Mouse (Mus musculus) c-Kit-positive CD71-positive TER-119-positive erythroid progenitor cells, embryonic 14.5 days (primary cell): ENCODE data around the gene Atf1.

ENCODE experiments used
- DNase-seq: peaks from one replicate; pipeline ENCODE4 v3.0.0-alpha.2; 2013; ENCODE audit warnings: low spot score

Atf1 gene

DNA sequence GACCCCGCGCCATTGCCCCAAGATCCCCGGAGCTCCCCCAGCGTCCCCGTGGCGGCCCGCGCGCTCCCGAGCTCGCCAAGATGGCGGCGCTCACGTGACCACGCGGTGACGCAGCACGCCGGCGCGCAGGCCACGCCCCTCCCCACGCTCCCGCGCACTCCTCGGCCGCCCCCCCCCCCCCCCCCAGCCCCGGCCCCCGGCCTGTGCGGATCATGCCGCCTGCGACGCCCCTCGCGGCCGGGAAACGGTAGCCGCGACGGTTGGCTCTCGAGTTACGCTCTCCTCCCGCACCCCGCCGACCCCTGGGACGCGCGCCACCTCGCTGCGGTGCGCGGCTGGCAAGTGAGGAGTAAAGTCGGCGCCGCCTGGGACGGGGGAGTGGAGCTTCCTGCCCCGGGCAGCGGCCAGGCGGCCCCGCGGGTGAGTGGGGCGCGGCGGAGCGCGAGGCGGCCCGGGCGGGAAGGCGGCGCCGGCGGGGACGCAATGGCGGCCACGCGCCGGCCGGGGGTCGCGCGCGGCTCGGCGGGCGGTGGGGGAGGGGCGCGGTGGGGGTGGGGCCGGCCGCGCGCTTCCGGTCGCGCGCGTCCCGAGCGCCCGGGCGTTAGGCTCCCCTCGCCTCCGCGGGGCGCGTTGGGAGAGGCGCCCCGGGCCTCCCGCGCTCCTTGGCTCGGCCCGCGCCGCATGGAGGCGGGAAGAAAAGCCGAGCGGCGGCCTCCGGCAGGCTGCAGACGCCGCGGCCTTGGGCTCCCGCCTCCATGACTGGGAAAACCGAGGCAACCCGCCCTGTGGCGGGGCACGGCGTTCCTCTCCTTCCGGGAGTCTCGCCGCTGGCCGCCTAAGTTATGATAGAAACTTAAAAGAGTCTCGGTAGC lies at the start of gene Atf1:
TSS of gene Atf1 (plus strand) at position 157 of the 872 bp plus-strand sequence.
- DNase-seq: peak; percentile 88

DNA sequence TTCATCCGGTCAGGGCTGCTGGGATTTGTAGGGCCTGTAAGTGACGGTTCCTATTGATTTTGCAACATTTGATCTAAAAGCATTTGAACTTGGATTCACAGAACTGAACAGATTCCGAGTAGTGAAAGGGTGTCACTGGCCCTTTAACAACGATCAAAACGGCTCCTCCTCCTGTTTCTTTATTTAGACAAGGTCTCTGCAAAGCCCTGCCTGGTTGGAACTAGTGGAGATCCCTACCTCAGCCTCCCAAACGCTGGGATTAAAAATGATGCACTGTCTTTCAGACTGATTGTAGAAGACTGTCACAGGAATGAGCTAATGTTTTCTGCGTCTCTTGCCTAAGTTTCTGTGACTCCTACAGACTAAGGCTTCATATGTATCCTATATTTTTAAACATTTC lies 49.1 kb upstream of the Atf1 start:
- no peak for DNase-seq

DNA sequence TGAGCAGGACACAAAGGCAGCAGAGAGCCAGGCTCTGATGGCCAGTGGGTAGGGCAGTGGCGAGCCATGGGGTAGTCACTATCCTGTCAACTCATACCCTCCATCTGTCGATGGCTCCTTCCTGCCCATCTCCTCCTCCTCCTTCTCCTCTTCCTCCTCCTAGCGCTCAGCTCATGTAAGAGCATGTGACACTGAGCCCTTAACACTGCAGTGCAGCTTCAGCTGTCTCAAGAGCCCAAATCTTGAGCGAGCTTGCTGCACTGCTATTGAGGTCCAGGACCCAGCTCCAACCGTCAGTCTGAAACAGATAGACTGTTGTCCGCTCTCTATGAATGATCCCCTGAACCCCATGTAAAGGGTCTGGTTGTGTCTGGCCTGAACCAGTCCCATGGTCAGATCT lies 47.9 kb upstream of the Atf1 start:
- no peak for DNase-seq

DNA sequence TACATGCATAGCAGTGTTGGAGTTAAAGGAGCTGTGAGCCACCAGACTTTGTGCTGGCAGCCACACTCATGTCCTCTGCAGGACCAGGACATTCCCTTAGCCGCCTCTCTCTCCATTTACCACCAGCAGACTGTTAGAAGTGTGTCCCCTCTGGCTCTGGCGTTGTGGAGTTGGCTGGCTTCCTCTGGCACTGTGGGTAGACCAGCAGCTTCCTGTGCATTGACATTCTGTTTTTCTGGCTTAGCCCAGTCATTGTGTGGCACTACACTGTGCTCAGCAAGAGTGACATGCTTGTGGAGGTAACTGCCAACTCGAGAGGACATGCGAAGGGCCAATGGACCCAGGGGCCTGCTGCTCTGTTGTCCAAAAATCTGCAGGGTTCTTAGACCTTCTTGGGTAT lies 47.4 kb upstream of the Atf1 start:
- DNase-seq: no peak

DNA sequence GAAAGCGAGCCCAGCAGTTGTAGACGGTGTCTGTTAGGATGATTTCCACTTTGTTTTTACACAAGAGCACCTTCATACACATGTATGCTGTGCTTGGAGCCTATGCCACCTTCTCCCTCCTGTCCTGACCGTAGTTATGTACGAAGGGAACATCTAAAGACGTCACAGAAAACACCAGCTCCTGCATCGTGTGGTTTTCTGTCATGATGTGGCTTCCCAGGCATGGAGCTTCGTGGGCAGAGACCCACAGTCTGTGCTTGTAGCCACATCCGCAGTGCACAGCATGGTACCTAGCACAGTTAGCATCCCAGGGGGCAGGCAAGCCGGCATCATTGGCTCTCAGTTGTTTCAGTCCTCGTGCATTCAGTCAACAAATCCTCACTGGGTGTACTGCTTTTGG lies 45.8 kb upstream of the Atf1 start:
- no peak for DNase-seq

DNA sequence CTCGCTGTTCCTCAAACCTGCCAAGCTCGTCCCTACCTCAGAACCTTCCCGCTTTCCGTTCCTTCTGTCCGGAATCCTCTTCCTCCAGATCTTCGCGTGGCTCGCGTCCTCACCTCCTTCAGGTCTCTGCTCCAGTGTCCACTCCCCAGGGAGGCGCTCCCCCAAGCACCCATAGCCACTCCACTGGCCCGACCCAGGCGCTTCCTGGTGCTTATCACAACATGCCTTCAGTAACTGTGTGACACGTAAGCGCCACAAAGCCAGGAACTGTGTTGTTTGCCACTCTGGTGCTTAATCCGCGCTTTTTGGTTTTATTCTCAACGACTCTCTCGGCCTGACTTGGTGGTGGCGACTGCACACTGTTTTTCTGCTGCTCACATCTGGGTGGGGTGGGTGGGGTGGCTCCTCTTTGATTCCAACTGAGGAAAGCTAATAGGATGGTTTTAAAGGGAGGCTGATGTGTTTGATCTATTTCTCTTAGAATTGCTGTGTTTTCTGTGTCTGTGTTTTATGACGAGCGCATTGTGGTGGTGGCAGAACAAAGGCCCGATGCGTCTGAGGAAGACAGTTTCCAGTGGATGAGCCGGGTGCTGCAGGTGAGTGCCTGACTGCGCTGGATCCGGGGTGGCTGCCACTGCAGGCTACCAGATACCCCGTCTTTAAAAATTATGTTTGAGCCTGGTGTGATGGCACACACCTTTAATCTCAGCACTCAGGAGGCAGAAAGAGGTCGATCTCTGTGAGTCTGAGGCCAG lies 44.9 kb upstream of the Atf1 start:
- no peak for DNase-seq

DNA sequence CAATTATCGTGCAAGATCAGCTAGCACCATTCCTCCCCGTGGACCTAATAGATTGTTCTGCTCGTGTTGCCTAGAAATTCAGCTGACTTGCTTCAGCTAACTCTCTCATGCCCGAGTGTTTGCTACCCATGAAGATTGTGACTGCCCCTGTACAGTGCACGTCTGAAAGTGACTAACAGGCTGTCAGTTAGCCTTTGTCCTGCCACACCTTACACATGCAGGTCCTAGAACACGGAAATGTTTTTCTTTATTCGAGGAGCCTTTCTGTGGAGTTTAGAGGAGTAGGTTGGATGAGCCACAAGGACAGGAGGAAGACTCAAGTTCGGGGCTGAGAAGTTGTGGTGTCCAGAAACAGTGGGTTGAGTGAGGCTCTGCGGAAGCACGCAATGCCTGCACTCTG lies 44.1 kb upstream of the Atf1 start:
- DNase-seq: no peak

DNA sequence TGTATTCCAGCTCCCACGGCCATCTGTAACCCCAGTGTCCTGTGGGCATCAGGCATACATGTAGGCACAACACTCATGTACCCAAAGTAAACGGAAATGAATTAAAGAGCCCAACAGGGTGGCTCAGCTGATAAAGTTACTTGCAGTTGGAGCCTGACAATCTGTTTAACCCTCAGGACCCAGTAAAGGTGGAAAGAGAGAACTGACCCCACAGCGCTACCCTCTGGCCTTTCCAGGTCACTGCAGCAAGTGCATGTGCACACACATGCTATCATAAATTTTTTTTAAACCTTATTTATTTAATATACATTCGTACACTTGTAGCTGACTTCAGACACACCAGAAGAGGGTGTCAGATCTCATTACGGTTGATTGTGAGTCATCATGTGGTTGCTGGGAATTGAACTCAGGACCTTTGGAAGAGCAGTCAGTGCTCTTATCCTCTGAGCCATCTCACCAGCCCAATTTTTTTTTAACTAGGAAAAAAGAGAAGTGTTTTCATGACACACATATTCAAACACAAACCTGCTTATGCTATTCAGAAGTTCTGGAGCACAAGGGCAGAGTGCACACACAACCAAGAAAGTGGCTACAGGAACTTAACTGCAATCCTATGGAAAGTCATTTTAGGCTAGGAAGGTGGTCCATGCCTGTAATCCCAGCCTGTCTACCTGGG lies 42.7 kb upstream of the Atf1 start:
- peak; percentile 7 for DNase-seq

DNA sequence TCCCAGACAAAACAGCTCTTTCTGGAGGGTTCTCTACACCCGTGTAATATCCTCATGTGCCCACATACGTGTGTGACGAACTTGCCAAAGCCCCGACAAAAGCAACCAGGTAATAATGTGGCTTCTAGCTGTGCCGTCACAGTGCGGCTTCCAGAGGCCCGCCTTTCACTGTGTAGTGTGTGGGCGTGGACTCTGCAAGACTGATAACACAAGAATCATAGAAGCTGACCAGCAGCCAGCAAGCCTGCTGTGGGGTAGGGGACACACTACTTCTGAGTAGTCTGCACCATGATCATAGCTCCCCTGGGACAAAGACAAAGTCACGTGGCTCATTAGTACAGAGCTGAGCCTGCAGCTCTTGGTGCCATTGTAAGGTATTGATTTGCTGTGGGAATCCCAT lies 41.4 kb upstream of the Atf1 start:
- DNase-seq: peak; percentile 5

DNA sequence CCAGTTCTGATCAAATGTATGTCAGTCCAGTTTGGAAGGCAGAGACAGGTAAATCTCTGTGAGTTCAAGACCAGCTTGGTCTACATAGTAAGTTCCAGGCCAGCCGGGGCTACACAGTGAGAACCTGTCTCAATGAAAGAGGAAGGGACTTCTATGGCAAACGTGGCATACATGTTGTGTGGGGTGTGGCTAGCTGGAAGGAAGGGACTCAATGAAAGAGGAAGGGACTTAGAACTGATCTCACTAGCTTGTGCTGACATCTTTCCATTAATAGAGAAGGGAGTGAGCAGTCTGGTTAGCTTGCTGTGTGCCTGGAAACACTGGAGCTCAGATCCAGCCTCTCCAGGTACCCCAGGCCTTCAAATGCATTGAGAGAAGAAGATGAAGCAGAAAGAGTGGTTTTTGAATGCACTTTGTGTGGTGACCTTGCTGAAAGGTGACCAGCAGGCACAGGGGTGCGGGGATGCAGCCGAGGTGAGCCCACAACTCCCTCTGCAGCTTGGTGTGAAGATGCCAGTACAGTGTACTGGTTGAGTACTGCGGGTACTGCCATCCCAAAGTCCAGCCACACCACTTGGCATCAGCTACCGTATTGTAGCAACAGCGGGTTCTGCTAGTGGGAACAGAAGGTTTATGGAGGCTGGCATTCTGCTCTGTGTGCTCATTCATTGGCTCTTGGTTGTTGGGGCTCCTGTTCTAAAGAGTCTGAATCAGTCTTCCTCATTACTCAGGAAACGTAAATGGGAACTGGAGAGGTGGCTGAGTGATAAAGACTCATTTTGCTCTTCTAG lies 40.5 kb upstream of the Atf1 start:
- DNase-seq: no peak

DNA sequence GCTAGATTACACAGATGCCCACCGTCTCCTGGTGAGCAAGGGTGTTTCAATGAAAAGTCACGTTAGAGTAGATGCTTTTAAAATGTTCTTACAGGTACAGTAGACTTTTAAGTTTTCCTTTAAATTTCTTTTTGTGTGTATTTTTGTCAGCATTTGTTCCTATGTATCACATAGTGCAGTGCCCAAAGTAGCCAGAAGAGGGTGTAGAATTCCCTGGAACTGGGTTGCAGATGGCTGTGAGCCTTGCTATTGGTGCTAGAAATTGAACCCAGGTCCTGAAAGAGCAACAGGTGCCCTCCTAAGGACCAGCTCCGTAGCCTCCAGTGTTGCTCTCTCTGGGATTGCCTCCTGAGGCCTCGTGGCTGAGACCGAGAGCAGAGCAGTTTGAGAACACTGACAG lies 39.1 kb upstream of the Atf1 start:
- peak; percentile 5 for DNase-seq

DNA sequence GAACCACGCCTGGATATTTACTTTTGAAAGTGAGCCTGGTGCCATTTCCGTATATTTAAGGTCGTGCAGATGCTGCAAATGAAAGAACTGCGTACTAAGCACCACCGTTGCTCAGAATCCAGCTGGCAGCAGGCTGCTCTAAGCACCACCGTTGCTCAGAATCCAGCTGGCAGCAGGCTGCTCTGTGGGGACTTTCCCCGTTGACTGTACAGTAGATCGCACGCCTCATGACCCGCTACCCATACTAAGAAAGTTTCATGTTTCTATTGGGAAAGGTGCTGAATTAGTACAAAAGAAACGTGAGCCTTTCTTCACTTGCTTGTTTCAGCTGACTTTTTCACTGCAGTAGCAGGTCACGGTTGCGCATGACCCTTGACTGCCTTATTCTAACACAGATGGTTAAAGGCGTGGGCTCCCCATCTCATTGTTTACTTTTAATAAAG lies 38.6 kb upstream of the Atf1 start:
- DNase-seq: no peak

DNA sequence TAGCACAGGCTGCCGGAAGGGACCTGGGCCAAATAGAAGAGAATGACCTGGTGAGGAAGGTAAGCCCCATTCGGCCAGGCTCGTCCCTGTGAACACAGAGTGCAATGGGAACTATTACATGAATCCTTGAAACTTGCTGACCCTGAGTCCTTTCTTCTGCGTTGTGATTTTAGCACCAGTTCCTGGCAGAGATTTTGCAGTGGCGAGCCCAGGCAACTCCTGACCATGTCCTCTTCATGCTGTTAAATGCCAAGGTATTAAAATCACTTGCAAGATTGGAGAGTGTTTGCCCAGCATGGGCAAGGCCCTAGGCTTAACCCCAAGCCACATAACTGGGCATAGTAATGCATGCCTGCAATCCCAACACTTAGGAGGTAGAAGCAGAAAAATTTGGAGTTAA lies 37.5 kb upstream of the Atf1 start:
- DNase-seq: no peak

DNA sequence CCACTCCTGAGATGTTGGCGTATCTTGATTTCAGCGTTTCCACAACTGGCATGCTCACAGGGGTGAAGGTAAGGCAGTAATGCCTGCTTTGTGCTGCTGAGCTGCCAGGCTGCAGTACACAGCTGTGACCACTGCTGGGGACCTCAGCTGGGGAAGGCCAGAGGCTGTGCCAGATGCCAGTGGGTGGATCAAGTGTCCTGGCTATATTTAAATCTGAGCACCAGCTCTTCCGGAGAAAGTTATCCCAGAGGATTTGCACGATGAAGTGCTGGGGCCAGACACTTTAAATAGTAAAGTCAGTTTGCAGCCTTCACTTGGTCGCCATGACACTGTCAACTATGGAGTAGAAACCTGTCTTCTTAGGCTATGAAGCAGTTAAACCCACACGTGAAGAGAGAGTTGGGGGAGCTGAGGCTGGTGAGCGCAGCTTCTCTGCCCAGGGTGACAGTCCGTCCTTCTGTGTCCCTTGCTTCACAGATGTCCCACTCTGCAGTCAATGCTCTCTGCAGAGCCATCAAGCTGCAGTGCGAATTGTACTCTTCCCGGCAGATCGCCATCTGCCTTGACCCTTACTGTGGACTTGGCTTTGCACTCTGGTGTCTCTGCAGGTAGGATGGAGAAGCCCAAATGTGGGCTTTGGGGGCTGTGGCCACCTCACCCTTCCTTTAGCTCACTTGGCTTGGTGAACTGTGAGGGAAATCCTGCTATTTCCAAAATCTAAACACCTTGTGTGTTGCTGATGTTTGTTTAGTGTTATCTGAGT lies 28.5 kb upstream of the Atf1 start:
- DNase-seq: no peak

DNA sequence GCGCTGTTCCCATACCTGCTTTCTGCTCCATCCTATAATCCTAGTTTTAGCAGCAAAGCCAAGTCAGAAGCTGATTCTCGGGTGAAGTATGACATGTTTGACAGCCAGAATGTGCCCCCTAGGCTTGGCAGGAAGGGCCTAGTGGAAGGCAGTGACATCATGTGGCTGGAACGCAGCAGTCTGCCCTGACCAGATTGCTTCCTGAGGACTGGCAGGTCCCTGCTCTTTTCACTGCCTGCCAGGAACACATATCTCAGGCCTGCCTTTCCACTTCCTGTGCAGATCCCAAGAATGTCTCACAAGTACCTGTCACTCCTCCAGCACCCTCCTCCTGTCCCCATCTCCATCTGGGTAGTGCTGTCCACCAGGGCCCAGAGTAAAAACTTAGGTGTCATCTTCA lies 27.8 kb upstream of the Atf1 start:
- DNase-seq: no peak

DNA sequence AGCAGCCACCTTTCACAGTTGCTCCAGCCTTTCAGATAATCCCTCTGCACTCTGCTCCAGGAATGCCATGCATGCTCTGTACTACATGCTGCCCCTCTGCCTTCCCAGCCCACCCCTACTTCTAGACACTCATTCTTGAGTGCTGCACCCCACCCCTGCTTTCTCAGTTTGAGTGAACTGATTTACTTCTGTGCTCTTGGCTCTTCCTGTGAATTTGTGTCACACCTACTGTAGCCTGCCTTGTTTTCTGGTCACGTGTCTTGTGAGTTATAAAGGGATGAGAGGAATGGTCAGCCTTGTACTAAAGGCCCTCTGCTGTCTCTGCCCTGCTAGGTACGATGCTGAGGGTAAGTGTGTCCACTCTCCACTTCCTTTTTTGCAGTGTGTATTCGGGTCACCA lies 25.8 kb upstream of the Atf1 start:
- no peak for DNase-seq

DNA sequence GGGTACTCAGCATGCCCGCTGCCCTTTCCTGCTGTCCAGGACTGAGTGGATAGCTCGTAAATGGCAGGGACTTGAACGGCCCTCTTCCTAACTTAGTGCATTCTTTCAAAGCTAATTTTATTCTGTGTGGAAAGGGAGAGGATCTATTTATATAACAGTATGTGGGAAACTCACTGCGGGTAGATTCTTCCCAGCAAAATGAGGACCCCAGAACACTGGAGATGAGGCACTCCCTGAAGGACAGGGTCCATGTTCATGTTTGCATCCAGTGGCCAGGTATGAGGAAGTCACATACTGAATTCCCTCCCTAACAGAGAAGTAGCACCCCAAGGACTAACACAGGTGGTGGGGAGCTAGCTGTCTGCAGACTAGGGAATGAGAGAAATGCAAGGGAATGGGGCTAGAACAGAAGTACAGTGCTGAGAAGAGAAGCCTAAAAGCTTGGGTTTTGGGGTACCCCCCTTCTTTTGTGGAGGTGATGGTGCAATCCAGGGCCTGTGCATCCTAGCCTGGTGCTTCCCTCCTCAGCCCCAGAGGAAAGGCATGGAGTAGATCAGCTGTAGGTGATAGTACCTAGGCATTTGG lies 25.1 kb upstream of the Atf1 start:
- no peak for DNase-seq

DNA sequence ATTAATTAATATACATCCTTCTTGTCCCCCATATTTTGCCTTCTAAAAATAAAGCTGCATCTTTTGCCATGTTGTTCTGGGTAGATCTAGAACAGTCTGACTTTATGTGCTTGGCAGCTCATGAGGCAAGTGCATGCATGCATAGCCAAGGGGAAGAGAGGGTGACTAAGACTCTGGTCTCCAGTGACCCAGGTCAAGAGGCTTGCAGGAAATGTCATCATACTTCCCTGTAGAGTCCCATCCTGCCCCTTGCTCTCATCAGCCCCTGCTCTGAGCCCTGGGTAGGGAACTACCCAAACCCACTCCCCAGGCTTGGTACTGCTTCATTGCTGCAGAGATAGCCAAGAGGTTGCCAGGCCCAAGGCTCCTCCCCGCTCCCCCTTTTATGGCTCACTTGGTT lies 23.0 kb upstream of the Atf1 start:
- no peak for DNase-seq

DNA sequence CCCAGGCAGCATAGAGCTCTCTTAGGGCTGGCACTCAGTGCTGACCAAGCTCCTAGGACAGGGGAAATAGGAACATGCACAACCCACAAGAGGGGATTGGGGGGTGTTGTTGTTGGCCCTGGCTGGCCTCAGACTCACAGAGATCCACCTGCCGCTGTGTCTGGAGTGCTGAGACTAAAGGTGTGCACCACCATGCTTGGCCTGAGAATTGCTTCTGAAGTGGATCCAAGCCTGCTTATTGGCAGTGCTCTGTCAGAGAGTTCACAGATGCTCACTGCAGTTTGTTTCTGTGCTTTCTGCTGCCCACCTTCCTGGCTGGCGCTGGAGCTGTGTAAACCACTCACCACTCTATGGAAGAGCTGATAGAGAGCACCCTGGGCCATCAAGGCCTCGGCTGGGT lies 17.6 kb upstream of the Atf1 start:
- no peak for DNase-seq

DNA sequence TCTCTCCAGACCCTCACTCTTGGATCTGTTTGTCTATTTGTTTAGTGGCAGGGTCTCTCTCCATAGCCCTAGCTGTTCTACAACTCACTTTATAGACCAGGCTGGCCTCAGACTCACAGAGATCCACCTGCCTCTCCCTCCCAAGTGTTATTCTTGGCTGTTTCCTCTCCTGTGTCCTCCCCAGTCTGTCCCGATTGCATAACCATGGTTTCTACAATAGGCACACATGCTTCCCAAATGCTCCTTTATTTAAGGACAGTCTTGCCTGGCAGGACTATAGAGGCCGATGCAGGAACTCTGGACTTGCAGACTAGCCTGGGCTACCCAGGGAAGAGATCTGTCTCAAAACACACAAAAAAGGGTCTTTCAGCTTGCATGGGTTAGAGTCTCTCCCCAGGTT lies 14.3 kb upstream of the Atf1 start:
- no peak for DNase-seq

DNA sequence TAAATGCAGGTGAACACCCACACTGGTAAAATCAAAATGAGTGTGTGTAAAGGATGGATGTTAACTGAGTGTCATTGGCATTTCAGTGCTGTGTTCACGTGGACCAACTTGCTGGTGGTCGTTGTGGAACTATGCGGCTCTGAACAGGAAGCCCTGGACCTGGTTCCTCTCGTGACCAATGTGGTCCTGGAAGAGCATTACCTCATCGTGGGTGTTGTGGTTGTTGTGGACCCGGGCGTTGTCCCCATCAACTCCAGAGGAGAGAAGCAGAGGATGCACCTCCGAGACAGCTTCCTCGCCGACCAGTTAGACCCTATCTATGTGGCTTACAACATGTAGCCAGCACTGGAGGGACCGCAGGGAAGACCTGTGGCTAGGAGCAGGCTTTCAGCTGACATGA lies 12.5 kb upstream of the Atf1 start:
- DNase-seq: no peak
